Mouse (Mus musculus) heart, embryonic 16.5 days (tissue): ENCODE data around the gene Timp2. TPM values are rescaled to one million over a fixed set of nuclear protein-coding genes. Genes with fewer than 3 reads are reported as not detected.
A peak's percentile ranks its signal among the peaks of the same experiment; 100 is the strongest.
"Not testable (repeated sequence)": the region's sequence is repeated elsewhere in the genome, so short reads cannot be mapped to it uniquely, and the experiment has no call there.

Source experiments
- ATAC-seq: fragments of 200-750 bp; cut with Nextera tagmentation; replicated peaks from 2 replicates; pipeline ENCODE4 v1.8.0; 2017; ENCODE audit warnings: moderate number of reproducible peaks; ENCODE audit not compliant: insufficient read depth, low FRiP score; ENCODE audit errors: extremely low read depth
- H3K27ac ChIP-seq: fragments of 300-500 bp; sonication (generic); 2 replicates; pipeline ENCODE4 v1.5.1; 2014; ENCODE audit warnings: mild to moderate bottlenecking, low read length, control low read depth, moderate library complexity
- H3K27me3 ChIP-seq: fragments of 300-500 bp; sonication (generic); 2 replicates; pipeline ENCODE4 v1.6.1; 2014; ENCODE audit warnings: low read length, mixed read lengths; ENCODE audit not compliant: control insufficient read depth, insufficient read depth
- H3K36me3 ChIP-seq: fragments of 300-500 bp; sonication (generic); 2 replicates; pipeline ENCODE4 v1.6.1; 2014; ENCODE audit not compliant: control insufficient read depth, insufficient read depth
- H3K4me1 ChIP-seq: fragments of 300-500 bp; sonication (generic); 2 replicates; pipeline ENCODE4 v1.6.1; 2014; ENCODE audit warnings: low read length, mixed read lengths; ENCODE audit not compliant: control insufficient read depth, insufficient read depth
- H3K4me2 ChIP-seq: fragments of 300-500 bp; sonication (generic); 2 replicates; pipeline ENCODE4 v1.6.1; 2014; ENCODE audit warnings: low read depth, mild to moderate bottlenecking, control low read depth, low read length
- H3K4me3 ChIP-seq: fragments of 300-500 bp; sonication (generic); 2 replicates; pipeline ENCODE4 v1.5.1; 2014; ENCODE audit warnings: mild to moderate bottlenecking, control low read depth, low read length
- H3K9ac ChIP-seq: fragments of 300-500 bp; sonication (generic); 2 replicates; pipeline ENCODE4 v1.6.1; 2014; ENCODE audit warnings: low read length, control low read depth
- H3K9me3 ChIP-seq: fragments of 300-500 bp; sonication (generic); replicated peaks from 2 replicates; pipeline ENCODE4 v1.6.1; 2016; ENCODE audit warnings: low read length; ENCODE audit not compliant: control insufficient read depth
- WGBS: fragments of 180-500 bp; shearing (Covaris S2); extraction: QIAGEN DNeasy Blood & Tissue Kit; methylation state at CpG from one replicate; pipeline ENCODE4 v1.1.7; 2014; 5-methylcytosine and 5-hydroxymethylcytosine counted together
- polyA plus RNA-seq: library from polyadenylated mRNA; unstranded; fragments of >200 nt; fragmentation: Nextera tagmentation; extraction: Ambion mirVana; gene quantifications from 2 replicates; pipeline ENCODE4 v1.2.1, GENCODE M21; 2015

Gene Timp2
- polyA plus RNA-seq, 1 experiment from 2014 or later = 70.6 TPM

DNA sequence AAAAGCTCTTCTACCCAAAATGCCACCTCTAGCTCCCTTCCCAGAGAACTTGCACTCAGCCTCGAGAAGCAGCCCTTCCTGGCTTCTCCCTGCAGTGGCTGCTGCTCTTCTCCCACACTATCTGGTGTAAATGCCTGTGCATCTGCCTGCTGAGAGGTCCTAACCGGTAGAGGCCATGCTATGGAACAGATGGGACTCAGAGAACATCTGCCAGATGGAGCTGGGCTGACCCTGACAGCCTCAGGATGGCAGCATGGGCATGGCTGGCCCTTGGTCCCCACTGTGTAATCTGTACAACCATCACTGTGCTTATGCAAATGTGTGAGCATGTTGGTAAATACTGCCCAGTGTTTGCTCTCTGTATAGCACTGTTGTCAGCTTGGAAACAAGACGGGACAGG, 32.9 kb downstream of the Timp2 start:
- WGBS = 45% methylated on average over 3 of the region's 3 CpGs
- no peak for ATAC-seq

DNA sequence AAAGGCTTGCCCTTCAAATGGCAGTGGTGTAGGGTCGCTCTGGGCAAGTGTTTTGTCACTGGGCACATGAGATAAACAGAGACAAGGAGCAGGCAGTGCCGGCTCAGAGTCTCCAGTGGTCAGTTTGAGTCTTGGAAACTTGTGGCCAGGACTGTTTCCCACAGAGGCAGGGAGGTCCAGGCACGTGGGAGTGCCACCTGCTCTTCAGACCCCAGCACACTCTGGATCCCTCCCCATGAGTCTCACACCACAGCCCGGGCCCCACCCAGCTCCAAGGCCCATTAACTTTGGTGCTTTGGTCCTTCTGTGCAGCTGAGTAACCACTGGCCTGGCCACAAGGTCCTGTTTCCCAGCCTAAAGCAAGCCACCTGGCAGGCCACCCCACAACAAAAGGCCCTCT, 33.6 kb downstream of the Timp2 start:
- Histone ChIP-seq H3K27me3 (no peaks in the 10 kb centered on the region), H3K4me1 (peaks cover 6% of the 10 kb centered on the region), H3K9me3 (no peaks in the 10 kb centered on the region), H3K36me3 (peaks cover 22% of the 10 kb centered on the region), H3K9ac (no peak overlapping the region), H3K4me3 (no peak overlapping the region), H3K4me2 (no peak overlapping the region), H3K27ac (no peak overlapping the region)
- ATAC-seq = no peak
- WGBS = 51% methylated on average over 4 of the region's 4 CpGs

More for the DNA sequence above, 32.9 kb downstream of the Timp2 start:
- Histone ChIP-seq H3K4me3 (no peak overlapping the region), H3K36me3 (peaks cover 22% of the 10 kb centered on the region), H3K4me1 (peaks cover 8% of the 10 kb centered on the region), H3K27me3 (no peaks in the 10 kb centered on the region), H3K9me3 (no peaks in the 10 kb centered on the region), H3K9ac (no peak overlapping the region), H3K27ac (no peak overlapping the region), H3K4me2 (no peak overlapping the region)

DNA sequence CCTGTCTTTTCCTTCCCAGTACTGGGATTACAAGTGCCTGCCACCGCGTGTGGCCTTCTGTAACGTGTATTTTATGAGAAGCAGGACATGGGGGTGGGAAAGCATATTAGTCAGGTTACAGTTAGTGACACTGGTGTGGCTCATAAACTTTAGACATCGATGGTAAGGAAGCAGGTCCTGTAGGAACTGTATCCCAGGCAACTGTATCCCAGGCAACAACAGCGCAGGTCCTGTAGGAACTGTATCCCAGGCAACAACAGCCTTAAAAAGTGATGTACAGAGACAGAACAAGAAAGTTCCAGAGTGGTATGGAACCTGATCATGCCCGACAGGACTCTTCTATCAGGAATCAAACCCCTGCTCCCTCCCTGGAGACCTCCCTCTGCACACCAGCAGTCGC, 34.0 kb downstream of the Timp2 start:
- Histone ChIP-seq H3K4me1 (peaks cover 11% of the 10 kb centered on the region), H3K36me3 (peaks cover 22% of the 10 kb centered on the region), H3K27ac (no peak overlapping the region), H3K27me3 (no peaks in the 10 kb centered on the region), H3K4me3 (no peak overlapping the region), H3K4me2 (no peak overlapping the region), H3K9me3 (no peaks in the 10 kb centered on the region), H3K9ac (no peak overlapping the region)
- ATAC-seq = no peak
- 84% methylated on average over 7 of the region's 7 CpGs for WGBS

DNA sequence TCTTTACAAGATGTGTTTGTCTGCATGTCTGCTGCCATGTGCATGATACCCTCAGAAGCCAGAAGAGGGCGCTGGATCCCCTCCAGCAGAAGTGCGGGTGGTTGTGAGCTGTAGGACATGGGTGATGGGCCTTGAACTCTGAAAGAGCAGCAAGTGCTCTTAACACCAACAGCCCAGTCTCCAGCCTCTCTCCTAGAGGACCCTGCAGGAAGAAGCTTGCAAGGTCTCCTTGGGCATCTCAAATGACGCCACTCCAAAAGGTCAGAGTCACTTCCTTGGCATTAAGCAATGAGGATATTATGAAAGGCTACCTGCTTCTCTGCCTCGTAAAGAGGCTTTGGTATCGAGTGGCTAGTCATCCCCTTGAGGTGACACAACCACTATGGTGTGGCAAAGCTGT, 36.9 kb downstream of the Timp2 start:
- WGBS = 67% methylated on average over 5 of the region's 5 CpGs
- peaks cover 22% of the 10 kb centered on the region for H3K36me3 ChIP-seq
- no peak for ATAC-seq

DNA sequence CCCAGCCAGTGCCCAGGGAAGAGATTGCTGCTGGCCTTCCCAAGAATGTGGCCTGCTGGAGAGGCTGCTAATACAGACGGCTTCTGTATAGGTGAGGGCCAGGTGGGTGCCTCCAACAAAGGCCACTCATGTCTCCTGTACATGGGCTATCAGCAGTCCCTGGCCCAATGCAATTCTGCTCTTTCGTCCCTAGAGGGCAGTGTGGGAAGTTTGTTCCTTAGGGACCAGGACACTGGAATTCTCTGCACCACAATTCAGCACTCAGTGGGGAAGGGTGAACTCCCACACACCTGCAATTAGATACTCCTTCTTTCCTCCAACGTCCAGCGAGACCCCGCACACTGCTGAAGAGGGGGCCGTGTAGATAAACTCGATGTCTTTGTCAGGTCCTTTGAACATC, 38.4 kb downstream of the Timp2 start:
- 11% methylated on average over 7 of the region's 7 CpGs for WGBS
- Histone ChIP-seq H3K27ac (no peak overlapping the region), H3K36me3 (peaks cover 22% of the 10 kb centered on the region), H3K4me1 (peaks cover 10% of the 10 kb centered on the region), H3K4me3 (no peak overlapping the region), H3K27me3 (no peaks in the 10 kb centered on the region), H3K9me3 (no peaks in the 10 kb centered on the region), H3K9ac (no peak overlapping the region), H3K4me2 (no peak overlapping the region)
- 0 out of 2 replicates have a peak, but pooled peaks have one; percentile 5 for ATAC-seq

More for the DNA sequence above, 36.9 kb downstream of the Timp2 start:
- no peak overlapping the region for H3K4me3 ChIP-seq
- H3K9me3 ChIP-seq = no peaks in the 10 kb centered on the region
- no peaks in the 10 kb centered on the region for H3K27me3 ChIP-seq
- no peak overlapping the region for H3K4me2 ChIP-seq
- H3K9ac ChIP-seq = no peak overlapping the region
- H3K4me1 ChIP-seq = peaks cover 10% of the 10 kb centered on the region
- H3K27ac ChIP-seq = no peak overlapping the region

DNA sequence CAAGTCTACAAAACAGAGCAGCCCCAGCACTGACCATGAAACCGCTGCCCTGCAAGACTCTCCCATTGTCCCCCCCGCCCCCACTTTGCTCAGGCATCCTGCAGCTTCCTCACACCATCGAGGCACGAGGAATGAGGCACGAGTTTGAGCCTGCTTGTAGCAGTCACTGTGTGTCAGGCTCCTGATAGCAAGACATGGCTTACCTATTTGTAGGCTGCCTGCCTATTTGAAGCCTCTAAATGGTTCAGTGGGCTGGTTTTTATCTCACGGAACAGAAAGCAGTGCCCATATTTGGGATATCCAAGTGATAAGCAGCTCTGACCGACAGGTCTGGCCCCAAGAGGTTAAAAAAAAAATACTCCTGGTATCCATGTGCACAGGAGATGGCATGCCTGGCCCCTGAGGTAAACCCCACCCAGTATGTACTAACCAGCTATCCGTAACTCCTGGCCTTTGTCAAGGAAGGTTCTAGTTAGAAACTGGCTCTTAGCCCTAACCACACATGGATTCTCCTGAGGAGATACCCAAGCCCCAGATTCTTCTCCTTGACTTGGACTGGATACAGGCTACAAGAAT, 39.2 kb downstream of the Timp2 start:
- H3K4me1 ChIP-seq = peaks cover 10% of the 10 kb centered on the region
- no peak overlapping the region for H3K4me2 ChIP-seq
- H3K9ac ChIP-seq = no peak overlapping the region
- no peak overlapping the region for H3K27ac ChIP-seq
- H3K27me3 ChIP-seq = no peaks in the 10 kb centered on the region
- ATAC-seq = no peak
- WGBS = 40% methylated on average over 8 of the region's 8 CpGs
- peaks cover 22% of the 10 kb centered on the region for H3K36me3 ChIP-seq
- H3K9me3 ChIP-seq = no peaks in the 10 kb centered on the region
- no peak overlapping the region for H3K4me3 ChIP-seq

DNA sequence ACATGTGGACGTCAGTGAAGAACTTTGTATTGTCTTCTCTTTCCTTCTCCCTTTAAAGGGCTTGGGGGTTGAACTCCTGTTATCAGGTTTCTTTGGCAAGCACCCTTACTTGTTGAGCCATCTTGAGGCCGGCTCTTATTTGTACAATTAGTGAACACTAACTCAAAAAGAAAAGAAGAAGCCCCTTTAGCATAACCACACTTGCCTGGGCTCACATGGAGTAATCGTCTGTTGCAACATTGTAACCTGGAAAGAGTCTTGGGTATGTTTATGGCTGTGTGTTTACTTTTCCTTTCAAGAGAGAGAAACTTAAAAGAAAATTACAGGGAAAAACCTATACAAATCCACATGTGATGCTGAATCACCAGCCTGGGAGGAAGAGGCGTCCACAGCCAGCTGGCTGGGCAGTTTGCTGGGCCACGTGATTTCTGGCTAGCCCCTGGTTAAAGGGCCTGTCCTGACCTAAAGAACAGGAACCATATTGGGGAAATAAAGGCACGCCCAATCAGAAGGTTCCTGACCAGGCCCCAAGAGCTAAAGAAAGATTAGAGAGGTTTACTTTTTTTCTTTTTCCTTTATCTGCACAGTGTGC, 43.3 kb downstream of the Timp2 start:
- Histone ChIP-seq H3K9me3 (no peaks in the 10 kb centered on the region; the same call in 1 of the 2 replicates), H3K4me1 (peaks cover 10% of the 10 kb centered on the region), H3K4me3 (no peak overlapping the region), H3K27me3 (no peaks in the 10 kb centered on the region), H3K27ac (no peak overlapping the region), H3K9ac (no peak overlapping the region), H3K36me3 (peaks cover 25% of the 10 kb centered on the region), H3K4me2 (no peak overlapping the region)
- WGBS = 78% methylated on average over 6 of the region's 6 CpGs
- ATAC-seq = no peak

DNA sequence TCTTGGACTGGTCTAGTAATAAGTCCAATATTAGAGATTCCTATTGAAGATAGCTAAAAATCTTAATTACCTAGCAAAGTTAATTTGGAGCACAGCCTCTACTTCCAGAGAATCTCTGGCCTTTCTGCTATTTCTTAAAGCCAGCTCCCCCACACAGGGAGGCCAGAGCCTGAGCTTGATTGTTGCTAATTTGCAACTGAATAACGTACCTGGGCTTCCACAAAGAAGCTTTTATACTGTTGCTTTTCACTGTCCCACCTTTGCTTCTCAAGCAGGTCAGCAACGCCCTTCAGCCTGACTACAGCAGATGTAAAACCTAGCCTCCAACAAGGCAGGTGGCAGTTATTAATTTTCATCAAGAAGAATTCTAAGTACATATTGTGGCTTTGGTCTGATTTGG, 47.6 kb downstream of the Timp2 start:
- not testable (repeated sequence) for H3K4me1 ChIP-seq, H3K4me3 ChIP-seq, H3K9me3 ChIP-seq, H3K4me2 ChIP-seq, H3K27ac ChIP-seq, H3K9ac ChIP-seq, ATAC-seq, H3K27me3 ChIP-seq
- WGBS = 87% methylated on average over 2 of the region's 2 CpGs
- H3K36me3 ChIP-seq = peaks cover 31% of the 10 kb centered on the region

DNA sequence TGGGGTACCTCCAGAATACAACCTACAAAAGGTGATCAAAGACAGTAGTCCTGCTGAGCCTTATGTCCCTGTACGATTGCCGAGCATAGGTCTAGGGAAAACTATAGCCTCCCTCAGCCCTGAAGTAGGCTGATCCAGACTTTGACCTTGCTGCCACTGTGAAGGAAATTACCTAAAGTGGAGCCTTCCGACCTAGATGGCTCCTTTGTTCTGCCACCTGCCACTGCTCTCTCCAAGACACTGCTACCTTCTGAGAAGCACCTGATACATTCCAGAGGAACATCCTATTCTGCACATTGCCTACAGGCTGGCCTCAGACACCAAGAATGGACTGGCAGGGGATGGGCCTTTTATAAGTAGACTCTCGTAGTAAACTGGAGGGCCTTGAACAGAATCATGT, 51.6 kb downstream of the Timp2 start:
- H3K4me3 ChIP-seq, H3K4me2 ChIP-seq, H3K27ac ChIP-seq, H3K9ac ChIP-seq, H3K27me3 ChIP-seq, H3K9me3 ChIP-seq, H3K4me1 ChIP-seq, ATAC-seq: not testable (repeated sequence)
- 90% methylated on average over 4 of the region's 4 CpGs for WGBS
- H3K36me3 ChIP-seq = peaks cover 18% of the 10 kb centered on the region
